Mouse (Mus musculus): ENCODE measurements around the gene Tgfa. TPM values are rescaled to one million over a fixed set of nuclear protein-coding genes. Genes with fewer than 3 reads are reported as not detected.

The Tgfa gene
- polyA plus RNA-seq, 1 experiment, result 0.20 TPM

GRCm38 (mm10) chr6:86324400-86324799 is 129.4 kb downstream of the Tgfa start:
- no peak for TF ChIP-seq MYOG (IDR thresholded peaks at IDR 0.05; ENCODE audit: control insufficient read depth in 1 of 3, insufficient read depth in 1 of 3, insufficient read length in 2 of 3, low read depth in 2 of 3)
- TF ChIP-seq MAX (IDR thresholded peaks at IDR 0.05; ENCODE audit: low read depth), result no peak
- Histone ChIP-seq H3ac (ENCODE audit: control insufficient read depth, insufficient read length) (no peak overlapping the region), H3K79me2 (ENCODE audit: control insufficient read depth, insufficient read depth) (no peaks in the 10 kb centered on the region), H3K4me2 (ENCODE audit: low read depth) (no peak overlapping the region), H3K36me3 (ENCODE audit: control insufficient read depth, insufficient read depth) (no peaks in the 10 kb centered on the region), H3K27me3 (ENCODE audit: control insufficient read depth, insufficient read depth, insufficient read length) (no peaks in the 10 kb centered on the region), H3K4me3 (no peak overlapping the region)

Other genes with a start within 250 kb of the Tgfa start
- 20.8 TPM for gene Dusp11, start 233.6 kb upstream of the Tgfa start, polyA plus RNA-seq (2012; fragmentation: generic; extraction: Trizol)
- not detected for gene Figla, start 179.1 kb upstream of the Tgfa start, polyA plus RNA-seq (2012; fragmentation: generic; extraction: Trizol)
- gene Add2, start 166.5 kb upstream of the Tgfa start, polyA plus RNA-seq (2012; fragmentation: generic; extraction: Trizol), result 3.6 TPM
- gene Fam136a, start 170.4 kb downstream of the Tgfa start, polyA plus RNA-seq (2012; fragmentation: generic; extraction: Trizol), result 30.8 TPM
- gene Snrpg, start 176.1 kb downstream of the Tgfa start, polyA plus RNA-seq (2012; fragmentation: generic; extraction: Trizol), result 188 TPM
- gene Pcyox1, start 201.9 kb downstream of the Tgfa start, polyA plus RNA-seq (2012; fragmentation: generic; extraction: Trizol), result 25.1 TPM
- 12.8 TPM for gene Tia1, start 209.0 kb downstream of the Tgfa start, polyA plus RNA-seq (2012; fragmentation: generic; extraction: Trizol)
- not detected for gene Gm44790, start 231.4 kb downstream of the Tgfa start, polyA plus RNA-seq (2012; fragmentation: generic; extraction: Trizol)
- 6.9 TPM for gene C87436, start 243.2 kb downstream of the Tgfa start, polyA plus RNA-seq (2012; fragmentation: generic; extraction: Trizol)